Mouse (Mus musculus) gastrocnemius, postnatal 14 days (tissue): ENCODE measurements at regions not wholly inside any gene's neighbourhood (a gene's known extent, or its start where the extent isn't known, plus 50 kb on each side); places are given as distances from the start of the nearest gene placed in this dataset.

Experiments used
- DNase-seq: peaks from one replicate; pipeline ENCODE4 v3.0.0; 2021; ENCODE audit warnings: mixed read lengths
- intact Hi-C: fragments of 180-260 bp; cut with DNase I; formaldehyde crosslinking; loops from one replicate; pipeline ENCODE4 v1.15.1; 2025; ENCODE audit warnings: low total_unique reads

GRCm38 (mm10) chr3:15243584-15243983 is 88.5 kb downstream of the Gm9733 start:
- intact Hi-C loops = no loop called here
- DNase-seq = no peak

GRCm38 (mm10) chr3:15244999-15245398 is 87.1 kb downstream of the Gm9733 start:
- intact Hi-C loops = no loop called here
- no peak for DNase-seq
